Mouse (Mus musculus) kidney, adult 2 months (tissue): Measurements from ENCODE around the gene Fbxw2. TPM values are rescaled to one million over a fixed set of nuclear protein-coding genes. Genes with fewer than 3 reads are reported as not detected.
"Not testable (repeated sequence)": the region's sequence is repeated elsewhere in the genome, so short reads cannot be mapped to it uniquely, and the experiment has no call there.

Experiments
- DNase-seq: peaks from one replicate; pipeline ENCODE4 v3.0.0; 2021
- H3K27ac ChIP-seq: fragments of 200-500 bp; 2 replicates; pipeline ENCODE4 v1.5.1; 2012; ENCODE audit warnings: low read depth, low read length, control low read depth, inconsistent platforms; ENCODE audit not compliant: insufficient read depth
- H3K27me3 ChIP-seq: fragments of 200-500 bp; replicated peaks from 2 replicates; pipeline ENCODE4 v1.6.1; 2012; ENCODE audit warnings: mild to moderate bottlenecking, moderate library complexity, low read length, inconsistent platforms; ENCODE audit not compliant: control insufficient read depth, insufficient read depth
- H3K36me3 ChIP-seq: fragments of 200-500 bp; 2 replicates; pipeline ENCODE4 v1.6.1; 2012; ENCODE audit warnings: mild to moderate bottlenecking, moderate library complexity, low read length, inconsistent platforms; ENCODE audit not compliant: control insufficient read depth, insufficient read depth
- H3K4me1 ChIP-seq: fragments of 200-500 bp; 2 replicates; pipeline ENCODE4 v1.6.1; 2011; ENCODE audit warnings: low read length; ENCODE audit not compliant: control insufficient read depth, insufficient read depth
- H3K4me3 ChIP-seq: fragments of 200-500 bp; 2 replicates; pipeline ENCODE4 v1.5.1; 2011; ENCODE audit warnings: mild to moderate bottlenecking, low read depth, low read length, control low read depth; ENCODE audit not compliant: insufficient read depth
- CTCF ChIP-seq: fragments of 200-500 bp; conservative IDR thresholded peaks from 2 replicates; pipeline ENCODE4 v1.5.1; 2011; ENCODE audit warnings: low read depth, mild to moderate bottlenecking, control low read depth, low read length, moderate library complexity, mixed read lengths; ENCODE audit not compliant: insufficient read depth, insufficient read length
- POLR2A ChIP-seq: fragments of 200-500 bp; IDR thresholded peaks from one replicate; pipeline ENCODE4 v1.6.1; 2011; ENCODE audit warnings: low read depth, low read length, control low read depth
- WGBS: fragments of 180-500 bp; shearing (Covaris S2); methylation state at CpG from one replicate; pipeline ENCODE4 v1.1.7; 2018; 5-methylcytosine and 5-hydroxymethylcytosine counted together
- polyA plus RNA-seq: library from polyadenylated mRNA; depleted of rRNA; stranded (reverse); fragments of >200 nt; gene quantifications from 2 replicates; pipeline ENCODE4 v1.2.3, GENCODE M21; 2012

Fbxw2 gene
- polyA plus RNA-seq, 1 experiment: 34.1 TPM

- no peaks in the 10 kb centered on the region for H3K27me3 ChIP-seq
- H3K27ac ChIP-seq: peak overlapping the region; percentile 89
- TF ChIP-seq POLR2A (peak; percentile 80), CTCF (no peak)
- H3K4me1 ChIP-seq: peaks cover 20% of the 10 kb centered on the region
- 6% methylated on average over 39 of the region's 39 CpGs for WGBS
- peak overlapping the region; percentile 81 for H3K4me3 ChIP-seq
- DNase-seq: peak; percentile 99
- H3K36me3 ChIP-seq: no peaks in the 10 kb centered on the region; the same call in 1 of the 2 replicates
These were observed 24.3 kb downstream of the Fbxw2 start for GRCm38 (mm10) chr2:34801516-34802482.

DNA sequence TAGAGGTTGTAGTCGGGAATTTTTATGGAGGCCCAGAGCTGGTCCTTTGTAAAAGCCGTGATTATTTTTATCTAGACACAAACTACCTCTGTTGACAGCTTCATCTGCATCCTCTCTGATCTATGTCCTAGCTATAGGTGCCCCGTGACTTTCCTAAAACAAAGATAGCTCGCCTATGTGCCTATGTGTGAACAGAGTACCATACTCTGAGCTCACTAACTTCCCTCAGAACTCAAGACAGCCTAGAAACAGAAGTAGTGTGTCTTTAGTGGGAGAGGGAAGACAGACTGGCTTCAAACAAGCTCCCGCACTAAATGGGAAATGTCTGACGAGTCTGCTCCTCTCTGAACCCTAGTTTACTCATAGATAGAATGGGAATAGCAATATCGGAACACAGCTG lies 25.7 kb downstream of the Fbxw2 start:
- peaks cover 12% of the 10 kb centered on the region; the same call in 1 of the 2 replicates for H3K4me1 ChIP-seq
- no peaks in the 10 kb centered on the region for H3K27me3 ChIP-seq
- DNase-seq: no peak
- no peak overlapping the region for H3K27ac ChIP-seq
- 79% methylated on average over 7 of the region's 7 CpGs for WGBS
- no peak overlapping the region for H3K4me3 ChIP-seq
- no peaks in the 10 kb centered on the region for H3K36me3 ChIP-seq
- TF ChIP-seq POLR2A (no peak), CTCF (no peak)

- TF ChIP-seq CTCF (no peak), POLR2A (peak; percentile 68)
- no peaks in the 10 kb centered on the region for H3K27me3 ChIP-seq
- no peaks in the 10 kb centered on the region; the same call in 1 of the 2 replicates for H3K36me3 ChIP-seq
- H3K4me1 ChIP-seq: peaks cover 9% of the 10 kb centered on the region; the same call in 1 of the 2 replicates
- 3% methylated on average over 44 of the region's 44 CpGs for WGBS
- H3K4me3 ChIP-seq: peak within 1 kb of the TSS; percentile 72
- H3K27ac ChIP-seq: peak within 1 kb of the TSS; percentile 92
- peak; percentile 93 for DNase-seq
These were observed 26.5 kb downstream of the Fbxw2 start, which contains the start of gene Rabepk for GRCm38 (mm10) chr2:34799357-34800256. TSS of gene Rabepk (minus strand) at chr2:34799912.

GRCm38 (mm10) chr2:34795426-34795825 lies 30.7 kb downstream of the Fbxw2 start:
- TF ChIP-seq CTCF: no peak
- TF ChIP-seq POLR2A: no peak
- Histone ChIP-seq H3K27me3 (no peaks in the 10 kb centered on the region), H3K27ac (no peak overlapping the region), H3K4me1 (peaks cover 3% of the 10 kb centered on the region; the same call in 1 of the 2 replicates), H3K4me3 (no peak overlapping the region), H3K36me3 (no peaks in the 10 kb centered on the region; the same call in 1 of the 2 replicates)
- WGBS: 92% methylated on average over 7 of the region's 7 CpGs
- no peak for DNase-seq

GRCm38 (mm10) chr2:34794511-34794910 lies 31.6 kb downstream of the Fbxw2 start:
- Histone ChIP-seq H3K4me3 (no peak overlapping the region), H3K36me3 (no peaks in the 10 kb centered on the region; the same call in 1 of the 2 replicates), H3K27ac (no peak overlapping the region), H3K4me1 (peaks cover 3% of the 10 kb centered on the region; the same call in 1 of the 2 replicates), H3K27me3 (no peaks in the 10 kb centered on the region)
- no peak for DNase-seq
- TF ChIP-seq POLR2A (no peak), CTCF (no peak)
- WGBS: 93% methylated on average over 2 of the region's 2 CpGs

GRCm38 (mm10) chr2:34792543-34792942 lies 33.6 kb downstream of the Fbxw2 start:
- H3K27ac ChIP-seq, H3K27me3 ChIP-seq, H3K36me3 ChIP-seq, DNase-seq, H3K4me1 ChIP-seq, H3K4me3 ChIP-seq: not testable (repeated sequence)
- 85% methylated on average over 2 of the region's 2 CpGs for WGBS

DNA sequence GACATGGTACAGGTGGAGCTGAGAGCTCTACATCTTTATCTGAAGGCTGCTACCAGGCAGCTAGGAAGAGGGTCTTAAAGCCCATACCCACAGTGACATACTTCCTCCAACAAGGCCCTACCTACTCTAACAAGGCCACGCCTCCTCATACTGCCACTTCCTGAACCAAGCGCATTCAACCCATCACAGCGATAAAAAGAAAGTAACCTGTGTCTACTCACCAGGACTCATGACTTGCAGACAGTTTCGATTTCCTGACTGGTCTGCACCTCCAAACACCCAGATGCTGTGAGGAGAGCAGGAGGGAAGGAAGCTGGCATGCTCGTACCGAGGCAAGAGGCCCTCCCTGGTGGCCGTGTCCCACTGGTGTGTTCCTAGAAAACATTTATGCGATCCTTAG lies 35.8 kb downstream of the Fbxw2 start:
- TF ChIP-seq POLR2A: no peak
- TF ChIP-seq CTCF: no peak
- WGBS: 93% methylated on average over 8 of the region's 8 CpGs
- no peak for DNase-seq
- no peaks in the 10 kb centered on the region for H3K27me3 ChIP-seq
- H3K27ac ChIP-seq: no peak overlapping the region
- H3K4me1 ChIP-seq: no peaks in the 10 kb centered on the region
- H3K36me3 ChIP-seq: no peaks in the 10 kb centered on the region; the same call in 1 of the 2 replicates
- H3K4me3 ChIP-seq: no peak overlapping the region
